8 mouse cellular contexts compared by ENCODE assay signal in genomic region chr2:90939750-90940149, GRCm38 (mm10). TPM values are rescaled to one million over a fixed set of nuclear protein-coding genes. Genes with fewer than 3 reads are reported as not detected.
DNase-seq lines count a peak whose midpoint lies in the region; ATAC-seq lines count a peak whose summit lies in the region.

No protein-coding gene starts in this region.

- H3K4me2 ChIP-seq in hindbrain, embryonic 14.5 days (replicated peaks), result peak overlapping the region; percentile 68

- ATAC-seq in hindbrain, embryonic 14.5 days (ENCODE audit: low FRiP score), result peak; percentile 71

- no peaks in the 10 kb centered on the region for H3K9me3 ChIP-seq in hindbrain, embryonic 14.5 days (ENCODE audit: control insufficient read depth, low read length)

- DNase-seq in adrenal gland, postnatal 14 days, result peak; percentile 19
- DNase-seq in adrenal gland, adult 2 months, result no peak
- peak; percentile 32 for DNase-seq in right cerebral cortex, postnatal 4 days
- no peak for DNase-seq in right cerebral cortex, postnatal 14 days
- peak; percentile 48 for DNase-seq in hindbrain, embryonic 14.5 days (ENCODE audit: low spot score)
- DNase-seq in spleen, postnatal 14 days (ENCODE audit: low spot score in 2 of 2), result no peak
- no peak for DNase-seq in layer of hippocampus, adult 11-12 months (ENCODE audit: low spot score)

- H3K9ac ChIP-seq in hindbrain, embryonic 14.5 days, result peak overlapping the region; percentile 90

- 49% methylated on average over 8 of the region's 8 CpGs for WGBS in hindbrain, embryonic 14.5 days
- WGBS in macrophage (ENCODE audit: missing documents), result 30% methylated on average over 8 of the region's 8 CpGs

- peak overlapping the region; percentile 93 for H3K4me3 ChIP-seq in hindbrain, embryonic 14.5 days (replicated peaks; ENCODE audit: low read length)
- H3K4me3 ChIP-seq in macrophage (ENCODE audit: inconsistent target), result peak overlapping the region; percentile 35

- no peaks in the 10 kb centered on the region for H3K36me3 ChIP-seq in hindbrain, embryonic 14.5 days (replicated peaks; ENCODE audit: control insufficient read depth, insufficient read depth)
- H3K36me3 ChIP-seq in macrophage (ENCODE audit: inconsistent target), result no peaks in the 10 kb centered on the region

- H3K4me1 ChIP-seq in hindbrain, embryonic 14.5 days (replicated peaks; ENCODE audit: control insufficient read depth, insufficient read depth, low read length), result peaks cover 21% of the 10 kb centered on the region

- H3K27me3 ChIP-seq in hindbrain, embryonic 14.5 days (ENCODE audit: control insufficient read depth, insufficient read depth, low read length), result no peaks in the 10 kb centered on the region

- H3K79me2 ChIP-seq in macrophage (ENCODE audit: inconsistent target), result peaks cover 40% of the 10 kb centered on the region

- peak overlapping the region; percentile 88 for H3K27ac ChIP-seq in hindbrain, embryonic 14.5 days
- no peak overlapping the region for H3K27ac ChIP-seq in macrophage

RNA-seq across cellular contexts. Expression of gene Celf1, which starts 0.4 kb away (rescaled TPM):
- 89.9 and 97.9 TPM in 2 replicates for total RNA-seq in adrenal gland, postnatal 14 days (2021)
- total RNA-seq in adrenal gland, adult 2 months (2021), result 10 to 100 TPM; 82.8 to 88.4 TPM
- polyA plus RNA-seq in adrenal gland, adult 2 months (2012; rRNA removed), result 19.8 and 24.2 TPM in 2 replicates
- polyA plus RNA-seq in hindbrain, embryonic 14.5 days (2014; fragmentation: Nextera tagmentation; extraction: Ambion mirVana), result 75.2 and 78.5 TPM in 2 replicates
- total RNA-seq in macrophage (2018; cell fraction: chromatin; rRNA removed), result 100 to 1,000 TPM; 117 to 284 (median 186) TPM
- total RNA-seq in macrophage (2018; cell fraction: cytosol; rRNA removed), result 10 to 100 TPM; 29.8 to 46.3 (median 40.2) TPM
- total RNA-seq in macrophage (2018; cell fraction: nucleus; rRNA removed), result 100 to 1,000 TPM; 100 to 241 (median 155) TPM
- 34.7 to 38.9 TPM (median 36.7 TPM) in 3 replicates for polyA plus RNA-seq in macrophage (2018)

RNA-seq across cellular contexts. Expression of gene Ndufs3, which starts 35.1 kb away (rescaled TPM):
- 551 and 591 TPM in 2 replicates for total RNA-seq in adrenal gland, postnatal 14 days (2021)
- 100 to 1,000 TPM; 337 to 401 TPM for total RNA-seq in adrenal gland, adult 2 months (2021)
- polyA plus RNA-seq in adrenal gland, adult 2 months (2012; rRNA removed), result 176 and 178 TPM in 2 replicates
- polyA plus RNA-seq in hindbrain, embryonic 14.5 days (2014; fragmentation: Nextera tagmentation; extraction: Ambion mirVana), result 216 and 227 TPM in 2 replicates
- 10 to 100 TPM in 25 of 26 experiments, 1 to 10 TPM in 1; 9.7 to 88.8 (median 48.3) TPM for total RNA-seq in macrophage (2018; cell fraction: chromatin; rRNA removed)
- 100 to 1,000 TPM in 12 of 26 experiments, 10 to 100 TPM in 14; 68.1 to 131 (median 98.3) TPM for total RNA-seq in macrophage (2018; cell fraction: cytosol; rRNA removed)
- total RNA-seq in macrophage (2018; cell fraction: nucleus; rRNA removed), result 10 to 100 TPM; 19.6 to 91.0 (median 53.1) TPM
- 67.4 to 116 TPM (median 113 TPM) in 3 replicates for polyA plus RNA-seq in macrophage (2018)

RNA-seq across cellular contexts. Expression of gene Kbtbd4, which starts 35.2 kb away (rescaled TPM):
- total RNA-seq in adrenal gland, postnatal 14 days (2021), result 26.5 and 29.4 TPM in 2 replicates
- total RNA-seq in adrenal gland, adult 2 months (2021), result 10 to 100 TPM; 30.0 to 31.2 TPM
- polyA plus RNA-seq in adrenal gland, adult 2 months (2012; rRNA removed), result 15.6 and 20.2 TPM in 2 replicates
- polyA plus RNA-seq in hindbrain, embryonic 14.5 days (2014; fragmentation: Nextera tagmentation; extraction: Ambion mirVana), result 44.2 and 45.5 TPM in 2 replicates
- 10 to 100 TPM in 14 of 26 experiments, 1 to 10 TPM in 11, under 1 TPM in 1; 0.82 to 24.8 (median 12.2) TPM for total RNA-seq in macrophage (2018; cell fraction: chromatin; rRNA removed)
- 10 to 100 TPM in 22 of 26 experiments, 1 to 10 TPM in 4; 5.5 to 18.9 (median 14.1) TPM for total RNA-seq in macrophage (2018; cell fraction: cytosol; rRNA removed)
- total RNA-seq in macrophage (2018; cell fraction: nucleus; rRNA removed), result 10 to 100 TPM in 17 of 26 experiments, 1 to 10 TPM in 9; 3.5 to 23.2 (median 13.0) TPM
- 11.7 to 17.7 TPM (median 14.4 TPM) in 3 replicates for polyA plus RNA-seq in macrophage (2018)

RNA-seq across cellular contexts. Expression of gene C1qtnf4, which starts 54.1 kb away (rescaled TPM):
- 2.3 and 2.8 TPM in 2 replicates for total RNA-seq in adrenal gland, postnatal 14 days (2021)
- total RNA-seq in adrenal gland, adult 2 months (2021), result 1 to 10 TPM; 1.6 to 1.9 TPM
- polyA plus RNA-seq in adrenal gland, adult 2 months (2012; rRNA removed), result 13.8 and 19.6 TPM in 2 replicates
- polyA plus RNA-seq in hindbrain, embryonic 14.5 days (2014; fragmentation: Nextera tagmentation; extraction: Ambion mirVana), result 182 and 189 TPM in 2 replicates
- not detected for total RNA-seq in macrophage (2018; cell fraction: chromatin; rRNA removed)
- total RNA-seq in macrophage (2018; cell fraction: cytosol; rRNA removed), result not detected
- not detected for total RNA-seq in macrophage (2018; cell fraction: nucleus; rRNA removed)
- not detected in 3 replicates for polyA plus RNA-seq in macrophage (2018)

Comparison
In these comparisons a context has a peak if more than half of its experiments do, and no peak if none do; other contexts are left out.
1. DNase-seq: peak in adrenal gland, postnatal 14 days (single experiment), right cerebral cortex, postnatal 4 days (single experiment) and hindbrain, embryonic 14.5 days (single experiment); none in adrenal gland, adult 2 months (single experiment), right cerebral cortex, postnatal 14 days (single experiment), spleen, postnatal 14 days (0 of 2) and layer of hippocampus, adult 11-12 months (single experiment).